Comparison of ENCODE assay signal across 13 mouse cellular contexts in the genomic region with DNA sequence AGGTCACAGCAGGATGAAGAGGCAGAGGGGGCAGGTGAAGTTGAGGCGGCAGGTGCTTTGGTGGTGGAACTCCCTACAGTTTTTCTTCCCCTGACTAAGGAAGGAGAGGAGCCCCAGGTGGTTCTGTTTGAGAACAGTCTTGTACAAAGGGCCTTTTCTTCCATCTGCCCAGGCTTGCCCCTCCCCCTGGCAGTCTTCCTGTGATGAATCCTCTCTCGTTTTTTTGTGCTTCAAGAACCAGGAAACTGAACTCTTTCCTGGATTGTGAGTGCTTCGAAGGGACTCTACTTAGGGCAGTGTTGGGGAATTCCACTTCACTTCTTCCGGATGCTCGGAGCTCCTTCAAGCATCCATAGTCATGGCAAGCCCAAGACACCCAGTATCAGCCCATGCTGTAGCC. TPM values are rescaled to one million over a fixed set of nuclear protein-coding genes. Genes with fewer than 3 reads are reported as not detected.
DNase-seq lines count a peak whose midpoint lies in the region; ATAC-seq and TF ChIP-seq lines count a peak whose summit lies in the region.
"Had no signal": no experiment of that assay in that cellular context is flagged by ENCODE, and none has a peak within 500 bp of the region (broad histone marks: within the 10 kb centered on the region; RNA-seq: fewer than 3 reads in every experiment).

No protein-coding gene starts in this region.

- H3K9me3 ChIP-seq in hindbrain, embryonic 10.5 days, result no peaks in the 10 kb centered on the region
- no peaks in the 10 kb centered on the region for H3K9me3 ChIP-seq in hindbrain, embryonic 16.5 days (ENCODE audit: control insufficient read depth, low read length)
- H3K9me3 ChIP-seq in intestine, embryonic 15.5 days, result no peaks in the 10 kb centered on the region
- H3K9me3 ChIP-seq: midbrain, embryonic 13.5 days; neural tube, embryonic 15.5 days had no signal

- no peak overlapping the region for H3K9ac ChIP-seq in hindbrain, embryonic 16.5 days (ENCODE audit: low read depth, low read length)
- H3K9ac ChIP-seq in intestine, embryonic 15.5 days, result 0 out of 2 replicates have a peak overlapping the region, but pooled peaks have one; percentile 6
- H3K9ac ChIP-seq: liver, embryonic 14.5 days; neural tube, embryonic 15.5 days had no signal

- peaks cover 49% of the 10 kb centered on the region for H3K36me3 ChIP-seq in hindbrain, embryonic 10.5 days
- peaks cover 21% of the 10 kb centered on the region for H3K36me3 ChIP-seq in hindbrain, embryonic 16.5 days (ENCODE audit: control insufficient read depth, insufficient read depth, low read length)
- 0 out of 2 replicates have a peak, but pooled peaks cover 8% of the 10 kb centered on the region for H3K36me3 ChIP-seq in thymus, adult 2 months (ENCODE audit: control insufficient read depth, insufficient read depth, low read length)
- H3K36me3 ChIP-seq in intestine, embryonic 15.5 days, result peaks cover 26% of the 10 kb centered on the region

- TF ChIP-seq CTCF in thymus, adult 2 months (IDR thresholded peaks at IDR 0.05; ENCODE audit: borderline replicate concordance, control insufficient read depth, extremely low read depth, insufficient read depth, low read length, poor library complexity), result no peak

- no peaks in the 10 kb centered on the region for H3K27me3 ChIP-seq in hindbrain, embryonic 10.5 days (ENCODE audit: insufficient read depth, poor library complexity, severe bottlenecking)
- no peaks in the 10 kb centered on the region for H3K27me3 ChIP-seq in hindbrain, embryonic 16.5 days (replicated peaks; ENCODE audit: control insufficient read depth, insufficient read depth, low read length)
- no peaks in the 10 kb centered on the region for H3K27me3 ChIP-seq in thymus, adult 2 months (ENCODE audit: control insufficient read depth, insufficient read depth, low read length)
- H3K27me3 ChIP-seq in intestine, embryonic 15.5 days (replicated peaks), result no peaks in the 10 kb centered on the region
- H3K27me3 ChIP-seq: midbrain, embryonic 13.5 days; neural tube, embryonic 15.5 days had no signal

- peak overlapping the region; percentile 3; the same call in 1 of the 2 replicates for H3K4me3 ChIP-seq in hindbrain, embryonic 10.5 days
- H3K4me3 ChIP-seq in hindbrain, embryonic 16.5 days (ENCODE audit: low read length), result no peak overlapping the region
- no peak overlapping the region for H3K4me3 ChIP-seq in thymus, adult 2 months (ENCODE audit: control insufficient read depth, insufficient read depth, low read length)
- H3K4me3 ChIP-seq in intestine, embryonic 15.5 days (replicated peaks), result no peak overlapping the region
- H3K4me3 ChIP-seq: midbrain, embryonic 13.5 days; neural tube, embryonic 15.5 days had no signal

- no peak for ATAC-seq in hindbrain, embryonic 16.5 days
- ATAC-seq in intestine, embryonic 15.5 days, result peak; percentile 16
- ATAC-seq: midbrain, embryonic 13.5 days had no signal

- H3K4me1 ChIP-seq in hindbrain, embryonic 10.5 days (replicated peaks), result peaks cover 41% of the 10 kb centered on the region
- H3K4me1 ChIP-seq in hindbrain, embryonic 16.5 days (ENCODE audit: control insufficient read depth, insufficient read depth, low read depth, low read length), result peaks cover 20% of the 10 kb centered on the region
- H3K4me1 ChIP-seq in thymus, adult 2 months (replicated peaks; ENCODE audit: control insufficient read depth, insufficient read depth, low read length), result peaks cover 17% of the 10 kb centered on the region
- peaks cover 26% of the 10 kb centered on the region for H3K4me1 ChIP-seq in intestine, embryonic 15.5 days (replicated peaks)

- H3K27ac ChIP-seq in hindbrain, embryonic 10.5 days, result peak overlapping the region; percentile 2; the same call in 1 of the 2 replicates
- H3K27ac ChIP-seq in hindbrain, embryonic 16.5 days (ENCODE audit: low read depth, low read length), result no peak overlapping the region
- peak overlapping the region; percentile 40 for H3K27ac ChIP-seq in thymus, adult 2 months (ENCODE audit: control insufficient read depth, insufficient read depth, low read length)
- peak overlapping the region; percentile 45 for H3K27ac ChIP-seq in intestine, embryonic 15.5 days
- H3K27ac ChIP-seq: liver, embryonic 14.5 days; midbrain, embryonic 13.5 days had no signal

- no peak for DNase-seq in hindbrain, embryonic 10.5 days (ENCODE audit: low spot score)
- no peak for DNase-seq in thymus, adult 2 months
- DNase-seq in thymus, postnatal 10 days (ENCODE audit: low spot score in 2 of 2), result no peak
- DNase-seq in layer of hippocampus, adult 9-11 months, result no peak
- DNase-seq in right cerebral cortex, postnatal 4 days, result no peak
- DNase-seq: kidney, adult 8-10 months; right cerebral cortex, postnatal 14 days had no signal

- 19% methylated on average over 5 of the region's 5 CpGs for WGBS in hindbrain, embryonic 10.5 days
- 12% methylated on average over 5 of the region's 5 CpGs for WGBS in hindbrain, embryonic 16.5 days
- 36% methylated on average over 5 of the region's 5 CpGs for WGBS in thymus, adult 2 months
- 22% methylated on average over 5 of the region's 5 CpGs for WGBS in intestine, embryonic 15.5 days

- no peak for TF ChIP-seq POLR2A in thymus, adult 2 months (IDR thresholded peaks at IDR 0.05; ENCODE audit: control insufficient read depth, extremely low read depth, insufficient read depth, low read length, poor library complexity)

- H3K4me2 ChIP-seq in hindbrain, embryonic 16.5 days (ENCODE audit: low read length), result no peak overlapping the region
- H3K4me2 ChIP-seq in intestine, embryonic 15.5 days (replicated peaks), result peak overlapping the region; percentile 35
- H3K4me2 ChIP-seq: midbrain, embryonic 13.5 days had no signal

RNA-seq across cellular contexts. Expression of a gene that starts 2.0 kb away (rescaled TPM):
- polyA plus RNA-seq in hindbrain, embryonic 10.5 days (2016; fragmentation: Nextera tagmentation; extraction: Ambion mirVana), result 1.5 and 1.8 TPM in 2 replicates
- polyA plus RNA-seq in hindbrain, embryonic 16.5 days (2015; fragmentation: Nextera tagmentation; extraction: Ambion mirVana), result 1.7 and 2.3 TPM in 2 replicates
- polyA plus RNA-seq in thymus, adult 2 months (2012; rRNA removed), result 10.5 and 10.8 TPM in 2 replicates
- 10.3 and 10.4 TPM in 2 replicates for polyA plus RNA-seq in intestine, embryonic 15.5 days (2015; fragmentation: Nextera tagmentation; extraction: Ambion mirVana)

RNA-seq across cellular contexts. Expression of a gene that starts 2.0 kb away (rescaled TPM):
- 49.7 and 50.9 TPM in 2 replicates for polyA plus RNA-seq in hindbrain, embryonic 10.5 days (2016; fragmentation: Nextera tagmentation; extraction: Ambion mirVana)
- 35.4 and 37.3 TPM in 2 replicates for polyA plus RNA-seq in hindbrain, embryonic 16.5 days (2015; fragmentation: Nextera tagmentation; extraction: Ambion mirVana)
- 24.3 and 33.3 TPM in 2 replicates for polyA plus RNA-seq in thymus, adult 2 months (2012; rRNA removed)
- polyA plus RNA-seq in intestine, embryonic 15.5 days (2015; fragmentation: Nextera tagmentation; extraction: Ambion mirVana), result 41.8 and 45.9 TPM in 2 replicates

RNA-seq across cellular contexts. Expression of a gene that starts 8.2 kb away (rescaled TPM):
- 9.2 and 15.1 TPM in 2 replicates for polyA plus RNA-seq in hindbrain, embryonic 10.5 days (2016; fragmentation: Nextera tagmentation; extraction: Ambion mirVana)
- 272 and 319 TPM in 2 replicates for polyA plus RNA-seq in hindbrain, embryonic 16.5 days (2015; fragmentation: Nextera tagmentation; extraction: Ambion mirVana)
- 0.29 and 0.32 TPM in 2 replicates for polyA plus RNA-seq in thymus, adult 2 months (2012; rRNA removed)
- 7.0 and 7.7 TPM in 2 replicates for polyA plus RNA-seq in intestine, embryonic 15.5 days (2015; fragmentation: Nextera tagmentation; extraction: Ambion mirVana)

RNA-seq across cellular contexts. Expression of a gene that starts 9.5 kb away (rescaled TPM):
- polyA plus RNA-seq in hindbrain, embryonic 10.5 days (2016; fragmentation: Nextera tagmentation; extraction: Ambion mirVana), result 133 and 140 TPM in 2 replicates
- polyA plus RNA-seq in hindbrain, embryonic 16.5 days (2015; fragmentation: Nextera tagmentation; extraction: Ambion mirVana), result 62.4 and 69.9 TPM in 2 replicates
- polyA plus RNA-seq in thymus, adult 2 months (2012; rRNA removed), result 109 and 120 TPM in 2 replicates
- polyA plus RNA-seq in intestine, embryonic 15.5 days (2015; fragmentation: Nextera tagmentation; extraction: Ambion mirVana), result 67.3 and 67.5 TPM in 2 replicates

RNA-seq across cellular contexts. Expression of a gene that starts 19.9 kb away (rescaled TPM):
- polyA plus RNA-seq in hindbrain, embryonic 10.5 days (2016; fragmentation: Nextera tagmentation; extraction: Ambion mirVana), result 0.22 TPM in 2 replicates
- not detected in 2 replicates for polyA plus RNA-seq in hindbrain, embryonic 16.5 days (2015; fragmentation: Nextera tagmentation; extraction: Ambion mirVana)
- 0.88 and 0.96 TPM in 2 replicates for polyA plus RNA-seq in thymus, adult 2 months (2012; rRNA removed)
- polyA plus RNA-seq in intestine, embryonic 15.5 days (2015; fragmentation: Nextera tagmentation; extraction: Ambion mirVana), result 0.11 and 0.19 TPM in 2 replicates
- polyA plus RNA-seq: heart, postnatal 0 days; midbrain, embryonic 13.5 days; neural tube, embryonic 15.5 days had no signal

Comparison
In these comparisons a context has a peak if more than half of its experiments do, and no peak if none do; other contexts are left out.
1. RNA of a gene that starts 8.2 kb away (polyA plus RNA-seq): 272 to 319 TPM in hindbrain, embryonic 16.5 days; 9.2 to 15.1 TPM in hindbrain, embryonic 10.5 days, 7.0 to 7.7 TPM in intestine, embryonic 15.5 days and 0.29 to 0.32 TPM in thymus, adult 2 months; every median in the first group is over 10 times any median in the second.